ENCODE assay signal across 10 mouse cellular contexts in the genomic region with DNA sequence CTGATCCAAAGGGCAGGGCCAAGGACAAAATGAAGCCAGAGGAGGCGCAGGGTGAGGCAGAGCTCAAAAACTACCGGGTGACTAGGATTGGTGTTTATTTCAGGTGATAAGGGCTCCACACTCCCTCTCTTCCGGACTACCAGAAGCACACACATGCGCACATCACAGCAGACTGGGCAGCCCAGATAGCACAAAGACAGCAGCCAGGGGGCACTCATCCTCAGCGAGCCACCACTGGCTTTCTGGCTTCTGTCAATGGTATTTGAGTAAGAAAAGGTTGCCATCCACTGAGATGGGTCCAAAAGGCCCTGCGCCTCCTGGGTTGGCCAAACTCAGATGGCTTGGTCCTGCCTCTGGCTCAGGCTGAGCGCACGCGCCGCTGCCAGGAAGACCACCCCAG. TPM values are rescaled to one million over a fixed set of nuclear protein-coding genes. Genes with fewer than 3 reads are reported as not detected.
DNase-seq lines count a peak whose midpoint lies in the region; ATAC-seq and TF ChIP-seq lines count a peak whose summit lies in the region.
"Had no signal": no experiment of that assay in that cellular context is flagged by ENCODE, and none has a peak within 500 bp of the region (broad histone marks: within the 10 kb centered on the region; RNA-seq: fewer than 3 reads in every experiment).

No protein-coding gene starts in this region.

- H3K27me3 ChIP-seq in splenic B cell, adult 2 months (ENCODE audit: control insufficient read depth, insufficient read depth, low read length, poor library complexity, severe bottlenecking) = no peaks in the 10 kb centered on the region
- H3K27me3 ChIP-seq in intestine, embryonic 15.5 days (replicated peaks) = peaks cover 13% of the 10 kb centered on the region

- H3K36me3 ChIP-seq in splenic B cell, adult 2 months (ENCODE audit: control insufficient read depth, insufficient read depth, low read length, poor library complexity, severe bottlenecking) = no peaks in the 10 kb centered on the region
- no peaks in the 10 kb centered on the region for H3K36me3 ChIP-seq in intestine, embryonic 15.5 days

- H3K4me3 ChIP-seq in left cerebral cortex, adult 2 months = no peak overlapping the region
- no peak overlapping the region for H3K4me3 ChIP-seq in intestine, embryonic 15.5 days (replicated peaks)

- 24% methylated on average over 10 of the region's 10 CpGs for WGBS in intestine, embryonic 15.5 days

- peak; percentile 6 for TF ChIP-seq CTCF in left cerebral cortex, adult 2 months (IDR thresholded peaks at IDR 0.05)

- 0 out of 2 replicates have a peak, but pooled peaks cover 4% of the 10 kb centered on the region for H3K4me1 ChIP-seq in intestine, embryonic 15.5 days (replicated peaks)

- H3K9me3 ChIP-seq in intestine, embryonic 15.5 days = no peaks in the 10 kb centered on the region

- no peak for DNase-seq in left cerebral cortex, adult 2 months (ENCODE audit: extremely low spot score in 1 of 2, low spot score in 2 of 2)
- no peak for DNase-seq in left cerebral cortex, postnatal 10 days (ENCODE audit: extremely low spot score in 1 of 2, low spot score in 2 of 2)
- peak; percentile 76 for DNase-seq in ZHBTc4 (ENCODE audit: low read depth, low spot score)
- peak; percentile 44 for DNase-seq in liver
- peak; percentile 30 for DNase-seq in splenic B cell, adult 2 months (ENCODE audit: low read depth, low spot score)
- DNase-seq in ovary, postnatal 10 days (ENCODE audit: low spot score) = no peak
- no peak for DNase-seq in cerebellum, adult 9-11 months
- DNase-seq: cerebellum, adult 8-10 months; right cerebral cortex, postnatal 4 days had no signal

- intact Hi-C loops in left cerebral cortex, adult 2 months (cut with DNase I) = loop anchor here (5.0 kb wide), 1 partner anchor 463 kb away; no protein-coding TSS in a partner anchor
- intact Hi-C loops in left cerebral cortex, postnatal 10 days (cut with DNase I) = loop anchor here (5.0 kb wide), 2 partner anchors 83 to 268 kb away; no protein-coding TSS in a partner anchor

- H3K9ac ChIP-seq in intestine, embryonic 15.5 days = no peak overlapping the region

- no peak overlapping the region for H3K4me2 ChIP-seq in intestine, embryonic 15.5 days (replicated peaks)

- no peak for ATAC-seq in intestine, embryonic 15.5 days

- no peak overlapping the region for H3K27ac ChIP-seq in left cerebral cortex, adult 2 months
- no peak overlapping the region for H3K27ac ChIP-seq in intestine, embryonic 15.5 days

RNA-seq across cellular contexts. Expression of a gene that starts 15.7 kb away (rescaled TPM):
- total RNA-seq in left cerebral cortex, adult 2 months (2021) = 1 to 10 TPM; 1.3 to 2.5 TPM
- 1 to 10 TPM; 2.4 to 3.4 TPM for total RNA-seq in left cerebral cortex, postnatal 10 days (2021)
- polyA plus RNA-seq in intestine, embryonic 15.5 days (2015; fragmentation: Nextera tagmentation; extraction: Ambion mirVana) = not detected in 2 replicates

Comparison
In these comparisons a context has a peak if more than half of its experiments do, and no peak if none do; other contexts are left out.
1. DNase-seq: peak in ZHBTc4 (single experiment), liver (single experiment) and splenic B cell, adult 2 months (single experiment); none in left cerebral cortex, adult 2 months (0 of 2), left cerebral cortex, postnatal 10 days (0 of 2), ovary, postnatal 10 days (single experiment) and cerebellum, adult 9-11 months (single experiment).